Comparison of ENCODE assay signal across 8 mouse cellular contexts in the genomic region with DNA sequence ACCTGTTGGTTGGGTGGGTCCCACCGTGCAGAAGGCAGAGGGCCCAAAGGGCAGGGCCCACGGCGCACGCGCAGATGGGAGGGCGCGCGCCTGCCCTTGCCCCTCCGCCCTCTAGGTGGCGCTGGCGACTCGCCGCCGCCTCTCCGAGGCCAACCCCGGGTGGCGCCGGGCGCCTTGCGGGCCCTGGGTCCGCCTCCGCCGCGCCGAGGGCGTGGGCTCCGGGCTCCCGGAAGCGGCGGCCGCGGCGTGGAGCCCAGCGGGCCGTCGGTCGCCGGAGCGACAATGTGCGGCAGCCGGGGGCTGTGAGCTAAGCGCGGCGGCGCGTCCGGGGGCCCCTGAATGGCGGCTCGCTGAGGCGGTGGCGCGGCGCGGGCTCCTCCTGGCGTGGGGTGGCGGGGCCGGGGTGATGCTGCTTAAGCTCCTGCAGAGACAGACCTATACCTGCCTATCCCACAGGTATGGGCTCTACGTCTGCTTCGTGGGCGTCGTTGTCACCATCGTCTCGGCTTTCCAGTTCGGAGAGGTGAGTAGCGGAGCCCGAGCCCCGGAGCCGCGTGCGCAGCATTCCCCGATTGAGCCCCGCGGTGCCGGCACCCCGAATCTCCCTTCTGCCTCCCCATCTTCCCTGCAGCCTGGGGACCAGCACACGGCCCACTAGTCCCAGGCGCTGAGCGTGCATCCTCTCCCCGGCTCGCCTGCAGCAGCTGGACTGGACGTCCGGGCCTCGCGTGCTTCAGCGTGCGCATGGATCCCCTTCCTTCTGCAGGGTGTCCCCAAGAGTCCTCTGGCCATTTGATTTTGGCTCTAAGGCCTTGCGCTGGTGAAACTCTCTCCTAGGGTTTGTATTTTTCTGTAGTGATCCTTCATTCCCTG. TPM values are rescaled to one million over a fixed set of nuclear protein-coding genes. Genes with fewer than 3 reads are reported as not detected.
DNase-seq lines count a peak whose midpoint lies in the region; ATAC-seq and TF ChIP-seq lines count a peak whose summit lies in the region.

A gene (minus strand): TSS at position 68 of the 873 bp plus-strand sequence.
A gene (plus strand): TSS at position 120 of the 873 bp plus-strand sequence.

- H3K9me3 ChIP-seq in E14TG2a.4 (ENCODE audit: low read length) = no peaks in the 10 kb centered on the region
- H3K9me3 ChIP-seq in forebrain, embryonic 14.5 days (replicated peaks; ENCODE audit: control insufficient read depth, low read length) = no peaks in the 10 kb centered on the region
- no peaks in the 10 kb centered on the region for H3K9me3 ChIP-seq in liver, postnatal 0 days (ENCODE audit: low read length)
- H3K9me3 ChIP-seq in neural tube, embryonic 13.5 days = no peaks in the 10 kb centered on the region

- H3K4me1 ChIP-seq in E14TG2a.4 (replicated peaks; ENCODE audit: low read depth, low read length) = peaks cover 45% of the 10 kb centered on the region
- peaks cover 7% of the 10 kb centered on the region; the same call in 1 of the 2 replicates for H3K4me1 ChIP-seq in forebrain, embryonic 14.5 days (ENCODE audit: control insufficient read depth, insufficient read depth, low read length)
- H3K4me1 ChIP-seq in liver, postnatal 0 days (ENCODE audit: insufficient read depth) = peaks cover 13% of the 10 kb centered on the region
- H3K4me1 ChIP-seq in neural tube, embryonic 13.5 days (replicated peaks) = peaks cover 26% of the 10 kb centered on the region

- TF ChIP-seq CTCF in E14TG2a.4 (conservative IDR thresholded peaks at IDR 0.05; ENCODE audit: low read length) = no peak
- TF ChIP-seq CTCF in liver, postnatal 0 days (IDR thresholded peaks at IDR 0.05; ENCODE audit: low read depth) = peak; percentile 90

- H3K27ac ChIP-seq in forebrain, embryonic 14.5 days (ENCODE audit: low read depth, low read length) = peak within 1 kb of the TSS; percentile 78
- peak within 1 kb of the TSS; percentile 31; the same call in 1 of the 2 replicates for H3K27ac ChIP-seq in liver, postnatal 0 days (ENCODE audit: low read depth)
- peak within 1 kb of the TSS; percentile 82 for H3K27ac ChIP-seq in neural tube, embryonic 13.5 days (replicated peaks)

- no peak for TF ChIP-seq EP300 in liver, postnatal 0 days (IDR thresholded peaks at IDR 0.05; ENCODE audit: low read depth)

- H3K4me2 ChIP-seq in forebrain, embryonic 14.5 days (ENCODE audit: low read length) = peak within 1 kb of the TSS; percentile 76
- H3K4me2 ChIP-seq in liver, postnatal 0 days (ENCODE audit: low read depth, low read length) = peak within 1 kb of the TSS; percentile 85
- peak within 1 kb of the TSS; percentile 83 for H3K4me2 ChIP-seq in neural tube, embryonic 13.5 days

- peaks cover 7% of the 10 kb centered on the region; the same call in 1 of the 2 replicates for H3K27me3 ChIP-seq in E14TG2a.4 (ENCODE audit: insufficient read depth, low read length)
- H3K27me3 ChIP-seq in forebrain, embryonic 14.5 days (replicated peaks; ENCODE audit: control insufficient read depth, insufficient read depth, low read length) = no peaks in the 10 kb centered on the region
- H3K27me3 ChIP-seq in liver, postnatal 0 days (ENCODE audit: insufficient read depth, low read length) = no peaks in the 10 kb centered on the region
- no peaks in the 10 kb centered on the region for H3K27me3 ChIP-seq in neural tube, embryonic 13.5 days

- DNase-seq in forebrain, embryonic 14.5 days (ENCODE audit: low spot score) = peak; percentile 85
- DNase-seq in heart, postnatal 14 days = peak; percentile 96 to 97
- peak; percentile 88 for DNase-seq in layer of hippocampus, adult 11-12 months (ENCODE audit: low spot score)
- DNase-seq in liver, postnatal 0 days = peak; percentile 91
- DNase-seq in telencephalon, adult 2 months (ENCODE audit: low read depth, low spot score) = peak; percentile 50

- peak; percentile 77 for ATAC-seq in cerebellum, adult (ENCODE audit: insufficient number of reproducible peaks, low FRiP score, low TSS enrichment)
- ATAC-seq in forebrain, embryonic 14.5 days = peak; percentile 90
- ATAC-seq in liver, postnatal 0 days = peak; percentile 92
- ATAC-seq in neural tube, embryonic 13.5 days (ENCODE audit: low read depth) = peak; percentile 91

- H3K9ac ChIP-seq in forebrain, embryonic 14.5 days (ENCODE audit: low read length) = peak within 1 kb of the TSS; percentile 87
- peak within 1 kb of the TSS; percentile 74 for H3K9ac ChIP-seq in liver, postnatal 0 days (replicated peaks)
- peak within 1 kb of the TSS; percentile 87 for H3K9ac ChIP-seq in neural tube, embryonic 13.5 days

- under 1% methylated on average over 86 of the region's 87 CpGs for WGBS in forebrain, embryonic 14.5 days
- whole genome bisulfite sequencing in liver, postnatal 0 days (ENCODE audit: insufficient replicate concordance) = under 1% methylated on average over 57 of the region's 87 CpGs
- WGBS in neural tube, embryonic 13.5 days = under 1% methylated on average over 87 of the region's 87 CpGs

- no peaks in the 10 kb centered on the region for H3K36me3 ChIP-seq in E14TG2a.4 (ENCODE audit: insufficient read depth, low read length)
- no peaks in the 10 kb centered on the region for H3K36me3 ChIP-seq in forebrain, embryonic 14.5 days (ENCODE audit: control insufficient read depth, insufficient read depth, low read length)
- no peaks in the 10 kb centered on the region for H3K36me3 ChIP-seq in liver, postnatal 0 days (replicated peaks; ENCODE audit: insufficient read depth, low read length)
- H3K36me3 ChIP-seq in neural tube, embryonic 13.5 days = no peaks in the 10 kb centered on the region

- peak within 1 kb of the TSS; percentile 90 for H3K4me3 ChIP-seq in E14TG2a.4 (replicated peaks; ENCODE audit: low read length)
- peak within 1 kb of the TSS; percentile 79 for H3K4me3 ChIP-seq in forebrain, embryonic 14.5 days (ENCODE audit: low read depth, low read length)
- H3K4me3 ChIP-seq in liver, postnatal 0 days (ENCODE audit: low read depth, low read length) = peak within 1 kb of the TSS; percentile 80
- H3K4me3 ChIP-seq in neural tube, embryonic 13.5 days = peak within 1 kb of the TSS; percentile 81

- intact Hi-C loops in heart, postnatal 14 days (cut with DNase I) = loop anchor here (1.0 to 5.0 kb wide), 4 partner anchors 47 to 348 kb away; a partner anchor contains a TSS

RNA-seq across cellular contexts. Expression of the first gene that starts in this region (rescaled TPM):
- polyA plus RNA-seq in forebrain, embryonic 14.5 days (2014; fragmentation: Nextera tagmentation; extraction: Ambion mirVana) = 0.44 and 0.84 TPM in 2 replicates
- total RNA-seq in heart, postnatal 14 days (2021) = 1 to 10 TPM; 3.8 to 3.9 TPM
- 2.9 and 3.1 TPM in 2 replicates for polyA plus RNA-seq in liver, postnatal 0 days (2015; fragmentation: Nextera tagmentation; extraction: Ambion mirVana)
- 0.45 and 0.95 TPM in 2 replicates for polyA plus RNA-seq in neural tube, embryonic 13.5 days (2015; fragmentation: Nextera tagmentation; extraction: Ambion mirVana)

RNA-seq across cellular contexts. Expression of the second gene that starts in this region (rescaled TPM):
- polyA plus RNA-seq in forebrain, embryonic 14.5 days (2014; fragmentation: Nextera tagmentation; extraction: Ambion mirVana) = 9.8 and 11.9 TPM in 2 replicates
- 10 to 100 TPM; 30.5 to 32.2 TPM for total RNA-seq in heart, postnatal 14 days (2021)
- 1.5 and 1.8 TPM in 2 replicates for polyA plus RNA-seq in liver, postnatal 0 days (2015; fragmentation: Nextera tagmentation; extraction: Ambion mirVana)
- 13.9 and 15.5 TPM in 2 replicates for polyA plus RNA-seq in neural tube, embryonic 13.5 days (2015; fragmentation: Nextera tagmentation; extraction: Ambion mirVana)

Comparison
In these comparisons a context has a peak if more than half of its experiments do, and no peak if none do; other contexts are left out.
1. Peak in every context shown above with its lines: DNase-seq, ATAC-seq, H3K4me3 ChIP-seq and H3K27ac ChIP-seq.
2. H3K27ac ChIP-seq: peak in every context shown above with its lines; median percentile 82 in neural tube, embryonic 13.5 days; 78 in forebrain, embryonic 14.5 days; 31 in liver, postnatal 0 days.